Mouse (Mus musculus) heart, embryonic 11.5 days (tissue): ENCODE data around the gene Gtf2a2. TPM values are rescaled to one million over a fixed set of nuclear protein-coding genes. Genes with fewer than 3 reads are reported as not detected.
A peak's percentile ranks its signal among the peaks of the same experiment; 100 is the strongest.

Source experiments
- ATAC-seq: fragments of 200-750 bp; cut with Nextera tagmentation; replicated peaks from 2 replicates; pipeline ENCODE4 v1.8.0; 2017; ENCODE audit warnings: moderate library complexity; ENCODE audit not compliant: insufficient number of reproducible peaks, low FRiP score, low TSS enrichment
- H3K27ac ChIP-seq: fragments of 300-500 bp; sonication (generic); 2 replicates; pipeline ENCODE4 v1.5.1; 2014; ENCODE audit warnings: mild to moderate bottlenecking, low read depth, low read length
- H3K27me3 ChIP-seq: fragments of 300-500 bp; sonication (generic); 2 replicates; pipeline ENCODE4 v1.6.1; 2014; ENCODE audit warnings: mild to moderate bottlenecking, low read length, mixed read lengths; ENCODE audit not compliant: control insufficient read depth, insufficient read depth
- H3K36me3 ChIP-seq: fragments of 300-500 bp; sonication (generic); 2 replicates; pipeline ENCODE4 v1.6.1; 2014; ENCODE audit warnings: mild to moderate bottlenecking, low read length, moderate library complexity, mixed read lengths; ENCODE audit not compliant: control insufficient read depth, insufficient read depth
- H3K4me1 ChIP-seq: fragments of 300-500 bp; sonication (generic); 2 replicates; pipeline ENCODE4 v1.6.1; 2014; ENCODE audit warnings: low read length; ENCODE audit not compliant: control insufficient read depth, insufficient read depth
- H3K4me2 ChIP-seq: fragments of 300-500 bp; sonication (generic); 2 replicates; pipeline ENCODE4 v1.6.1; 2014; ENCODE audit warnings: mild to moderate bottlenecking, moderate library complexity
- H3K4me3 ChIP-seq: fragments of 300-500 bp; sonication (generic); 2 replicates; pipeline ENCODE4 v1.5.1; 2014; ENCODE audit warnings: low read depth, low read length
- H3K9ac ChIP-seq: fragments of 300-500 bp; sonication (generic); 2 replicates; pipeline ENCODE4 v1.6.1; 2014; ENCODE audit warnings: mild to moderate bottlenecking, low read depth, low read length, moderate library complexity
- H3K9me3 ChIP-seq: fragments of 300-500 bp; sonication (generic); replicated peaks from 2 replicates; pipeline ENCODE4 v1.6.1; 2016; ENCODE audit warnings: low read length; ENCODE audit not compliant: control insufficient read depth
- WGBS: fragments of 180-500 bp; shearing (Covaris S2); extraction: QIAGEN DNeasy Blood & Tissue Kit; methylation state at CpG from one replicate; pipeline ENCODE4 v1.1.7; 2014; ENCODE audit not compliant: insufficient replicate concordance; 5-methylcytosine and 5-hydroxymethylcytosine counted together
- polyA plus RNA-seq: library from polyadenylated mRNA; unstranded; fragments of >200 nt; fragmentation: Nextera tagmentation; extraction: Ambion mirVana; gene quantifications from 2 replicates; pipeline ENCODE4 v1.2.1, GENCODE M21; 2014

Gtf2a2 gene
- 160 and 172 TPM in 2 replicates for polyA plus RNA-seq

- peak; percentile 89 for ATAC-seq
- H3K4me3 ChIP-seq: peak within 1 kb of the TSS; percentile 79
- H3K4me2 ChIP-seq: peak within 1 kb of the TSS; percentile 85
- H3K9ac ChIP-seq: peak within 1 kb of the TSS; percentile 91
- H3K9me3 ChIP-seq: no peaks in the 10 kb centered on the region
- H3K36me3 ChIP-seq: 0 out of 2 replicates have a peak, but pooled peaks cover 6% of the 10 kb centered on the region
- under 1% methylated on average over 47 of the region's 57 CpGs for WGBS
- H3K27ac ChIP-seq: peak within 1 kb of the TSS; percentile 88
- peaks cover 10% of the 10 kb centered on the region for H3K4me1 ChIP-seq
- no peaks in the 10 kb centered on the region for H3K27me3 ChIP-seq
Measured at GRCm38 (mm10) chr9:70012408-70012901, at the start of gene Gtf2a2. Gtf2a2 (plus strand) TSS chr9:70012550.

GRCm38 (mm10) chr9:69964370-69964769 is 48.0 kb upstream of the Gtf2a2 start:
- 55% methylated on average over 3 of the region's 3 CpGs for WGBS
- H3K4me3 ChIP-seq: no peak overlapping the region
- no peaks in the 10 kb centered on the region for H3K27me3 ChIP-seq
- no peak overlapping the region for H3K4me2 ChIP-seq
- no peak for ATAC-seq
- no peaks in the 10 kb centered on the region for H3K4me1 ChIP-seq
- H3K9me3 ChIP-seq: no peaks in the 10 kb centered on the region
- H3K9ac ChIP-seq: no peak overlapping the region
- H3K36me3 ChIP-seq: no peaks in the 10 kb centered on the region
- H3K27ac ChIP-seq: no peak overlapping the region

- Histone ChIP-seq H3K27me3 (no peaks in the 10 kb centered on the region), H3K27ac (no peak overlapping the region), H3K9me3 (no peaks in the 10 kb centered on the region), H3K4me2 (no peak overlapping the region), H3K36me3 (no peaks in the 10 kb centered on the region), H3K9ac (no peak overlapping the region; the same call in 1 of the 2 replicates), H3K4me1 (peaks cover 6% of the 10 kb centered on the region), H3K4me3 (no peak overlapping the region)
- 76% methylated on average over 1 of the region's 1 CpGs for WGBS
- no peak for ATAC-seq
Measured at GRCm38 (mm10) chr9:69985526-69985925, 26.8 kb upstream of the Gtf2a2 start.

- H3K27ac ChIP-seq: no peak overlapping the region
- ATAC-seq: no peak
- peaks cover 10% of the 10 kb centered on the region for H3K4me1 ChIP-seq
- no peaks in the 10 kb centered on the region for H3K36me3 ChIP-seq
- no peak overlapping the region for H3K4me3 ChIP-seq
- no peak overlapping the region for H3K4me2 ChIP-seq
- 75% methylated on average over 10 of the region's 10 CpGs for WGBS
- H3K9me3 ChIP-seq: no peaks in the 10 kb centered on the region
- H3K9ac ChIP-seq: no peak overlapping the region
- no peaks in the 10 kb centered on the region for H3K27me3 ChIP-seq
Measured at GRCm38 (mm10) chr9:69986063-69986462, 26.3 kb upstream of the Gtf2a2 start.

GRCm38 (mm10) chr9:69986571-69986970 is 25.8 kb upstream of the Gtf2a2 start:
- Histone ChIP-seq H3K9ac (no peak overlapping the region), H3K27ac (no peak overlapping the region)
- ATAC-seq: no peak

GRCm38 (mm10) chr9:69987579-69987978 is 24.8 kb upstream of the Gtf2a2 start:
- ATAC-seq: no peak
- 2% methylated on average over 3 of the region's 3 CpGs for WGBS
- no peaks in the 10 kb centered on the region for H3K36me3 ChIP-seq
- no peaks in the 10 kb centered on the region for H3K27me3 ChIP-seq
- H3K27ac ChIP-seq: no peak overlapping the region
- H3K4me2 ChIP-seq: no peak overlapping the region
- no peaks in the 10 kb centered on the region for H3K9me3 ChIP-seq
- H3K4me1 ChIP-seq: peaks cover 16% of the 10 kb centered on the region
- H3K9ac ChIP-seq: no peak overlapping the region
- H3K4me3 ChIP-seq: no peak overlapping the region

More at GRCm38 (mm10) chr9:69986571-69986970, 25.8 kb upstream of the Gtf2a2 start:
- Histone ChIP-seq H3K4me2 (no peak overlapping the region), H3K36me3 (no peaks in the 10 kb centered on the region), H3K4me1 (peaks cover 10% of the 10 kb centered on the region), H3K4me3 (no peak overlapping the region), H3K9me3 (no peaks in the 10 kb centered on the region), H3K27me3 (no peaks in the 10 kb centered on the region)
- WGBS: 74% methylated on average over 5 of the region's 5 CpGs

GRCm38 (mm10) chr9:69988706-69989302 is 23.5 kb upstream of the Gtf2a2 start:
- 30% methylated on average over 16 of the region's 16 CpGs for WGBS
- H3K9me3 ChIP-seq: no peaks in the 10 kb centered on the region
- peak overlapping the region; percentile 98 for H3K27ac ChIP-seq
- no peak for ATAC-seq
- H3K27me3 ChIP-seq: no peaks in the 10 kb centered on the region
- peak overlapping the region; percentile 99 for H3K4me3 ChIP-seq
- H3K9ac ChIP-seq: peak overlapping the region; percentile 97
- H3K4me2 ChIP-seq: peak overlapping the region; percentile 70
- H3K36me3 ChIP-seq: no peaks in the 10 kb centered on the region
- peaks cover 19% of the 10 kb centered on the region for H3K4me1 ChIP-seq

GRCm38 (mm10) chr9:69989303-69990121 is 22.8 kb upstream of the Gtf2a2 start, which contains the start of gene Bnip2:
Bnip2 (plus strand) TSS chr9:69989466.
- under 1% methylated on average over 50 of the region's 76 CpGs for WGBS
- Histone ChIP-seq H3K36me3 (no peaks in the 10 kb centered on the region), H3K9ac (peak within 1 kb of the TSS; percentile 97), H3K4me3 (peak within 1 kb of the TSS; percentile 99), H3K4me1 (peaks cover 19% of the 10 kb centered on the region), H3K4me2 (peak within 1 kb of the TSS; percentile 70), H3K27ac (peak within 1 kb of the TSS; percentile 98), H3K27me3 (no peaks in the 10 kb centered on the region), H3K9me3 (no peaks in the 10 kb centered on the region)
- ATAC-seq: peak; percentile 91
